Mouse (Mus musculus) MEL (cell line): Measurements from ENCODE around the gene Socs7.

Experiments
- CTCF ChIP-seq, 3 experiments: IDR thresholded peaks in 2 of 3; conservative IDR thresholded peaks in 1 of 3; 2 replicates each; pipeline ENCODE4 v1.5.1; 2011 to 2012; ENCODE audit warnings: low read length in 3 of 3, low read depth in 2 of 3, mild to moderate bottlenecking in 2 of 3, improper control_type of control experiment in 1 of 3, inconsistent platforms in 1 of 3, mixed read lengths in 1 of 3, moderate library complexity in 1 of 3; ENCODE audit not compliant: control insufficient read depth in 1 of 3, insufficient read depth in 1 of 3, poor library complexity in 1 of 3, severe bottlenecking in 1 of 3
- EP300 ChIP-seq, 2 experiments: IDR thresholded peaks; 2 replicates each; pipeline ENCODE4 v1.6.1; 2011; ENCODE audit warnings: improper control_type of control experiment in 2 of 2, low read length in 2 of 2, low read depth in 1 of 2, mild to moderate bottlenecking in 1 of 2
- ETS1 ChIP-seq: IDR thresholded peaks from 2 replicates; pipeline ENCODE4 v1.6.1; 2012; ENCODE audit warnings: low read depth, mild to moderate bottlenecking, inconsistent platforms, low read length, improper control_type of control experiment, moderate library complexity
- HCFC1 ChIP-seq: IDR thresholded peaks from 2 replicates; pipeline ENCODE4 v1.6.1; 2012; ENCODE audit warnings: low read depth, mild to moderate bottlenecking, inconsistent platforms, low read length, improper control_type of control experiment, moderate library complexity
- MAX ChIP-seq: IDR thresholded peaks from 2 replicates; pipeline ENCODE4 v1.6.1; 2011; ENCODE audit warnings: low read length, improper control_type of control experiment
- MYB ChIP-seq: IDR thresholded peaks from 2 replicates; pipeline ENCODE4 v1.6.1; 2011; ENCODE audit warnings: mild to moderate bottlenecking, low read depth, low read length, improper control_type of control experiment
- TAL1 ChIP-seq: IDR thresholded peaks from 2 replicates; pipeline ENCODE4 v1.6.1; 2012; ENCODE audit warnings: mild to moderate bottlenecking, inconsistent platforms, low read length, moderate library complexity, mixed read lengths

DNA sequence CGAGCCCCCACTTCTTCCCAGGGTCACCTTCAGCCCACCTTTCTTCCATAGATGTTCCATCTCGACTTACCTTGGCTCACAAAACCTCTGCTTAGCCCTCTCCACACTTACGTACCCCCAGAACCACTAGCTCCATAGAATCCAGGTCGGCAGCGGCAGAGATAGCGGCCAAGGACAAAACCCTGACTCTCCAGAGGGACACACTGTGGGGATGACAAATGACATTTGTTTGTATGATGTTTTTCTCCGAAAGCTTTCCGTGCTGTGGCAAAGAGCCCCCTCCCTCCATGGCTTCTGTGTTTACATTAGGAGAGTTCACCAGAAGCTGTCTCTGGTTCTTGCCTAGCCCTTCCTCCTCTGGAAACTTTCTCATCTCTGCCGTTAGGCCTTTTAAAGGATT lies 15.1 kb upstream of the Socs7 start:
- TF ChIP-seq MYB (no peak), TAL1 (no peak), CTCF (IDR thresholded peaks at IDR 0.05 in 2 of 3, conservative IDR thresholded peaks at IDR 0.05 in 1 of 3; ENCODE audit: control insufficient read depth in 1 of 3, insufficient read depth in 1 of 3, low read depth in 2 of 3, low read length in 3 of 3, poor library complexity in 1 of 3, severe bottlenecking in 1 of 3) (no peak), ETS1 (no peak), EP300 (IDR thresholded peaks at IDR 0.05; ENCODE audit: low read depth in 1 of 2, low read length in 2 of 2) (no peak), MAX (no peak), HCFC1 (no peak)
